Mouse (Mus musculus) adrenal gland, postnatal 14 days (tissue): ENCODE data around the gene Rai1. TPM values are rescaled to one million over a fixed set of nuclear protein-coding genes. Genes with fewer than 3 reads are reported as not detected.

Source experiments
- DNase-seq: peaks from one replicate; pipeline ENCODE4 v3.0.0; 2021; ENCODE audit warnings: mixed read lengths
- long read RNA-seq, 2 experiments: library from polyadenylated mRNA; stranded (forward); transcript quantifications; one replicate each; pipeline ENCODE4 v2.0.0; 2021
- total RNA-seq: library from RNA; stranded (reverse); gene quantifications from 2 replicates; pipeline ENCODE4 v1.2.3, GENCODE M21; 2021

The Rai1 gene
- total RNA-seq = 38.8 and 48.3 TPM in 2 replicates
- long read RNA-seq, experiment 1, partial matches to known transcripts = 14 of 22 reads
- long read RNA-seq, experiment 1, other reads (novel, unspliced or antisense) = 6 of 22 reads
- long read RNA-seq, experiment 2, partial matches to known transcripts = 7 of 10 reads
- long read RNA-seq, experiment 2, other reads (novel, unspliced or antisense) = 1 of 10 reads

GRCm38 (mm10) chr11:60104810-60105592 is at the start of gene Rai1:
Gene Rai1 (plus strand): TSS chr11:60105013.
- DNase-seq = peak; percentile 95

- no peak for DNase-seq
Measured at GRCm38 (mm10) chr11:60056520-60056919, 48.3 kb upstream of the Rai1 start.

- no peak for DNase-seq
Measured at GRCm38 (mm10) chr11:60057987-60058386, 46.8 kb upstream of the Rai1 start.

- no peak for DNase-seq
Measured at GRCm38 (mm10) chr11:60058441-60058840, 46.4 kb upstream of the Rai1 start.

- DNase-seq = no peak
Measured at GRCm38 (mm10) chr11:60060026-60060425, 44.8 kb upstream of the Rai1 start.

- no peak for DNase-seq
Measured at GRCm38 (mm10) chr11:60061504-60062006, 43.3 kb upstream of the Rai1 start.

- no peak for DNase-seq
Measured at GRCm38 (mm10) chr11:60065267-60065666, 39.5 kb upstream of the Rai1 start.

- peak; percentile 33 for DNase-seq
Measured at GRCm38 (mm10) chr11:60067646-60068045, 37.2 kb upstream of the Rai1 start.

- DNase-seq = no peak
Measured at GRCm38 (mm10) chr11:60068631-60069030, 36.2 kb upstream of the Rai1 start.

- peak; percentile 77 for DNase-seq
Measured at GRCm38 (mm10) chr11:60070599-60070998, 34.2 kb upstream of the Rai1 start.

GRCm38 (mm10) chr11:60071221-60071620 is 33.6 kb upstream of the Rai1 start:
- peak; percentile 58 for DNase-seq

GRCm38 (mm10) chr11:60073121-60073520 is 31.7 kb upstream of the Rai1 start:
- no peak for DNase-seq

- DNase-seq = peak; percentile 56
Measured at GRCm38 (mm10) chr11:60073936-60074502, 30.8 kb upstream of the Rai1 start.

GRCm38 (mm10) chr11:60076183-60076582 is 28.6 kb upstream of the Rai1 start:
- peak; percentile 39 for DNase-seq

GRCm38 (mm10) chr11:60076790-60077189 is 28.0 kb upstream of the Rai1 start:
- peak; percentile 82 for DNase-seq

GRCm38 (mm10) chr11:60084589-60084988 is 20.2 kb upstream of the Rai1 start:
- peak; percentile 73 for DNase-seq

- DNase-seq = no peak
Measured at GRCm38 (mm10) chr11:60086676-60087075, 18.1 kb upstream of the Rai1 start.

- peak; percentile 41 for DNase-seq
Measured at GRCm38 (mm10) chr11:60088947-60089346, 15.9 kb upstream of the Rai1 start.

GRCm38 (mm10) chr11:60090696-60091421 is 14.0 kb upstream of the Rai1 start:
- DNase-seq = no peak

GRCm38 (mm10) chr11:60091422-60091761 is 13.4 kb upstream of the Rai1 start:
- no peak for DNase-seq

GRCm38 (mm10) chr11:60093227-60093626 is 11.6 kb upstream of the Rai1 start:
- no peak for DNase-seq

- DNase-seq = no peak
Measured at GRCm38 (mm10) chr11:60093984-60094587, 10.7 kb upstream of the Rai1 start.
